Mouse (Mus musculus) layer of hippocampus, adult 8-10 months (tissue): ENCODE measurements around the gene Plg. TPM values are rescaled to one million over a fixed set of nuclear protein-coding genes. Genes with fewer than 3 reads are reported as not detected.

ENCODE experiments used
- DNase-seq, 2 experiments: peaks; one replicate each; pipeline ENCODE4 v3.0.0; 2022; ENCODE audit warnings: low spot score in 2 of 2
- total RNA-seq, 4 experiments: library from RNA; stranded (reverse); gene quantifications; 2 replicates each; pipeline ENCODE4 v1.2.4; 2022

Gene Plg
- total RNA-seq, 4 experiments from 2014 or later = 0.16 TPM; not detected in 3

- no peak for DNase-seq
Observed at GRCm38 (mm10) chr17:12385049-12385794, 6.8 kb downstream of the Plg start.

GRCm38 (mm10) chr17:12387781-12388180 lies 9.4 kb downstream of the Plg start:
- DNase-seq = no peak

GRCm38 (mm10) chr17:12388239-12388638 lies 9.8 kb downstream of the Plg start:
- no peak for DNase-seq

GRCm38 (mm10) chr17:12396163-12396677 lies 17.8 kb downstream of the Plg start:
- no peak for DNase-seq

- DNase-seq = no peak
Observed at GRCm38 (mm10) chr17:12403420-12403819, 25.0 kb downstream of the Plg start.

GRCm38 (mm10) chr17:12409346-12409944 lies 31.0 kb downstream of the Plg start:
- no peak for DNase-seq

- DNase-seq = no peak
Observed at GRCm38 (mm10) chr17:12412181-12412890, 33.9 kb downstream of the Plg start.

- no peak for DNase-seq
Observed at GRCm38 (mm10) chr17:12412891-12413237, 34.5 kb downstream of the Plg start.

- DNase-seq = no peak
Observed at GRCm38 (mm10) chr17:12415031-12415735, 36.8 kb downstream of the Plg start.

GRCm38 (mm10) chr17:12415741-12416140 lies 37.3 kb downstream of the Plg start:
- no peak for DNase-seq

GRCm38 (mm10) chr17:12416250-12416895 lies 38.0 kb downstream of the Plg start:
- DNase-seq = peak; percentile 35 to 83

GRCm38 (mm10) chr17:12419491-12420079 lies 41.2 kb downstream of the Plg start:
- DNase-seq = peak in 1 of 2 experiments; percentile 9

- DNase-seq = no peak
Observed at GRCm38 (mm10) chr17:12420886-12421574, 42.6 kb downstream of the Plg start.

GRCm38 (mm10) chr17:12422143-12422542 lies 43.7 kb downstream of the Plg start:
- no peak for DNase-seq

- no peak for DNase-seq
Observed at GRCm38 (mm10) chr17:12427156-12427555, 48.7 kb downstream of the Plg start.

GRCm38 (mm10) chr17:12428369-12428768 lies 50.0 kb downstream of the Plg start:
- DNase-seq = no peak

GRCm38 (mm10) chr17:12431707-12432106 lies 53.3 kb downstream of the Plg start:
- DNase-seq = peak in 1 of 2 experiments; percentile 23

- DNase-seq = no peak
Observed at GRCm38 (mm10) chr17:12437771-12438170, 59.4 kb downstream of the Plg start.

GRCm38 (mm10) chr17:12444561-12444960 lies 66.2 kb downstream of the Plg start:
- DNase-seq = no peak

GRCm38 (mm10) chr17:12451234-12451633 lies 72.8 kb downstream of the Plg start:
- DNase-seq = no peak
